Comparison of ENCODE assay signal across 1 mouse cellular context in the genomic region with DNA sequence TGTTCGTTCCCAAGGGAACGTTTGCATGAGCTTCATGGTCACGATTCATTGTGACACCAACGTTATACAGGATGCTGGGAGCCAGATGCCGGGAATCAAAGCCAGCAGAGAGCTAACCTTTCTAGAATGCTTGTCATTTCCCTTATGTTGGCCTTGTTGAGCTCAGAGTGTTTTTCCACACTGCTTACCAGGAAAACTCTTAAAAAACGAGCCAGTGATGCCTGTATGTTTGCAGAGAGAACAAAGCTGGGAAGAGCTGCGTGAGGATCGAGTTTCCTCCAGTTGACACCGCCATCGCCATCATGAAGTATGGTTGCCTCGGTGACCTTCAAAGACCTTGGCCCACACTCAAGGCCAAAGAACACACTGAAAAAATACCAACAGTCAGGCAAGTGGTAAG.
TF ChIP-seq lines count a peak whose summit lies in the region.

No protein-coding gene starts in this region.

TF ChIP-seq in ES-E14, 5 proteins besides CTCF, POLR2A, EP300 and RAD21:
- TF ChIP-seq ZNF384 (IDR thresholded peaks at IDR 0.05; ENCODE audit: low read depth, low read length) (no peak), HCFC1 (IDR thresholded peaks at IDR 0.05; ENCODE audit: borderline replicate concordance, insufficient read depth, low read length) (no peak), MAFK (IDR thresholded peaks at IDR 0.05; ENCODE audit: insufficient read depth, low read depth, low read length) (no peak), ZC3H11A (IDR thresholded peaks at IDR 0.05; ENCODE audit: borderline replicate concordance, low read depth, low read length) (no peak), CHD2 (IDR thresholded peaks at IDR 0.05; ENCODE audit: low read depth, low read length) (no peak)
